Mouse (Mus musculus): ENCODE data around the gene Ccdc184.

GRCm38 (mm10) chr15:98173821-98174220, 6.9 kb downstream of the Ccdc184 start:
- TF ChIP-seq MYB (IDR thresholded peaks at IDR 0.05; ENCODE audit: low read depth, low read length): no peak
- TF ChIP-seq POLR2A (IDR thresholded peaks at IDR 0.05; ENCODE audit: control insufficient read depth in 1 of 2, insufficient read depth in 1 of 2, low read depth in 1 of 2, low read length in 2 of 2, poor library complexity in 1 of 2): no peak
- peak; percentile 20 to 97 (median 90); a peak in 4 of 6 replicates for TF ChIP-seq CTCF (IDR thresholded peaks at IDR 0.05 in 2 of 3, conservative IDR thresholded peaks at IDR 0.05 in 1 of 3; ENCODE audit: control insufficient read depth in 1 of 3, insufficient read depth in 1 of 3, low read depth in 2 of 3, low read length in 3 of 3, poor library complexity in 1 of 3, severe bottlenecking in 1 of 3)

Data from MEL (cell line).